Mouse (Mus musculus): ENCODE measurements around the gene Rapgef4. TPM values are rescaled to one million over a fixed set of nuclear protein-coding genes. Genes with fewer than 3 reads are reported as not detected.
A peak's percentile ranks its signal among the peaks of the same experiment; 100 is the strongest.
"Not testable (repeated sequence)": the region's sequence is repeated elsewhere in the genome, so short reads cannot be mapped to it uniquely, and the experiment has no call there.

Rapgef4 gene
- total RNA-seq, 2 experiments from 2014 or later = 11.1 to 13.6 TPM

DNA sequence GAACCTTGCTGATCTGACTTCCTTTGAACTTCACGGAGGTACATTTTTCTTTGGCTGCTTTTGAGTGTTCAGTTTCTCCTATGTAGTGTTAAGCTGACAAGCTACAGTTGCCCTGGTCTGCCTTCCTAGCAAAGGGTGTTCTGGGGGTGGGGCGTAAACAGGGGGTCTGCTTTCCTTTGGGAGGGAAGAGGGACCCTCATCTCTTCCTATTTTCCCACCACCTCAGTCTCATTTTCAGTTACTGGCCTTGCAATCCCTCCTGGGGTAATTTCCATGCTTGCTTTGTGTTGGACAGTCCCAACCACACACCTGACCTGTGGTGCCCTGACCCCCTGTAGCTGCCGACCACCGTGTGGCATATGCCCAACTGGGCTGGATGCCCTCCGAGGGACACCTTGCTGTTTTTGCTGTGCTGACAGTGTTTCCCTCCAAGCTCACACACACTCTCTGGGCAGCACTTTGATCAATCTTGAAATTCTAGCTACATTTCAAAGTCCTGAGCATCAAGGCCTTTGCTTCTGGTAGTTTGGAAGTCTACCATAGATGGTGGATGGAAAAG lies 48.6 kb downstream of the Rapgef4 start:
- no peak for DNase-seq

DNA sequence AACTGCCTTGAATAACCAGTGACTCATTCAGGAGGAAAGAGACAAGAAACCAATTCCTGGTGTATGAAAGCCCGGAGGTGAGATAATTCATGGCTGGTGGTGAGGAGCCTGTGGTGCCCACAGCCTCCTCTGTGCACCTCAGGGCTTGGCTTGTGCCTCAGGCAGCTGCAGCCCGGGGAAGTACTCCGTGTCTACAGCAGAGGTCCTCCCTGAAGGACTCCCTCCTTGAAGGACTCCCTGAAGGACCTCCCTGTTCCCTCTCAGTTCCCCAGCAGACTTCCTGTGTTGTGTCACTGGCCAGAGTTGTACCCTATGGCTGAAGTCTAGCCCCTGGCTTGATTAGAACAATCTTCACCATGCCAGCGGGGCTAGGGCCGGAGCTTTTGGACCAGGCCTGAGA lies 50.7 kb downstream of the Rapgef4 start:
- no peak for DNase-seq

DNA sequence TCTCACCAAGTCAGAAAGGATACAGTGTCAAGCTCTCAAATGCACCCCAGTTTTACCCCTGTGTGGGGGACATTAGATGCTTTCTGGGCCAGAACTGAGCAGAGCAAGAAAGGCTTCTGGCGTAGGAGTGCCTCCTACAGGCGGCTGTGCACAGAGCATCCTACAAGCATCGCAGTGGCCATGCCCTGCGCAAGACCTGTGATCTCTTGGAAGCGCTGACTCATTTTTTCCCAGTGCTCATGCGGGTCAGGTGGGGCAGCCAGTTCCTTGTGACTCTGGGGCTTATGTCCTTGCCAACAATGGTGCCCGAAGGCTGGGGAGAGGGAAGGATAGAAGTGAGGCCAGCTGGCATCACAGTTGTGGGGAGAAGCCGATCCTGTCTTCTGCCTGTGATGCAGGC lies 54.6 kb downstream of the Rapgef4 start:
- DNase-seq = peak; percentile 66

DNA sequence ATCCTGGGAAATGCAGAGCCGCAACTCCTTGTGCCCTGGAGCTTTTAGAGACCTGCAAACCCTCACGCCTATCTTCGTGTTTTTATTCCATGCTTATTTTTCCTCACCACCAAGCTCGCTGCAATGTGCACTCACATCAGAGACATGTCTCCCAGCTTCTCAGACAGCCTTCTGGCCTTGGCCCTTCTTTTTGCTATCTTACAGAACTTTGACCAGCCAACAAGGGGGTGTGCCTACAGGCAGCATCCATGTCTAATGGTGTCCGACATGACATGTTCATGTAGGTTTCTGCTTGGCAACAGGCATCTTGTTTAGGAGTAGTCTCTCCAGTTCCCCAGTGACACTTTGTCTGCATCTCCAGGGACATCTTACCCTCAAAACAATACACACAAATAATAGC lies 56.3 kb downstream of the Rapgef4 start:
- no peak for DNase-seq

DNA sequence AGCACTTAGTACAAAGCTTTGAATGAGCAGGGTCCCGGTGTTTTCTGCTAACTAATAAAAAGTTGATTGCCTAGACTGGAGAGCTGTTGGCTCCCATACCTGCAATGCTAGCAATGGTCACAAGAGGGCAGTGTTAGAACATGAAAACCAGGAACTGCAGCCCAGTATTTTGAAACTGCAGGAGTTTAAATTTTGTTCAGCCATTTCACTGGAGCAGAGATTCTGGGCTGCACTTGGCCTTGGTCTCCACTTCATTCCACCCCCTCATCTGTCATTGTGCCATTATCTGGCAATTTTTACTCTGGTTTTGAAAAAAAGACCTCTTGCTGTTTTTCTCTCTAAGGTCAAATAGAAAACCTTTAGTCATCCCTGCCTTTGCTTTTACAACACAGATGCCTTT lies 57.2 kb downstream of the Rapgef4 start:
- DNase-seq = peak; percentile 93

DNA sequence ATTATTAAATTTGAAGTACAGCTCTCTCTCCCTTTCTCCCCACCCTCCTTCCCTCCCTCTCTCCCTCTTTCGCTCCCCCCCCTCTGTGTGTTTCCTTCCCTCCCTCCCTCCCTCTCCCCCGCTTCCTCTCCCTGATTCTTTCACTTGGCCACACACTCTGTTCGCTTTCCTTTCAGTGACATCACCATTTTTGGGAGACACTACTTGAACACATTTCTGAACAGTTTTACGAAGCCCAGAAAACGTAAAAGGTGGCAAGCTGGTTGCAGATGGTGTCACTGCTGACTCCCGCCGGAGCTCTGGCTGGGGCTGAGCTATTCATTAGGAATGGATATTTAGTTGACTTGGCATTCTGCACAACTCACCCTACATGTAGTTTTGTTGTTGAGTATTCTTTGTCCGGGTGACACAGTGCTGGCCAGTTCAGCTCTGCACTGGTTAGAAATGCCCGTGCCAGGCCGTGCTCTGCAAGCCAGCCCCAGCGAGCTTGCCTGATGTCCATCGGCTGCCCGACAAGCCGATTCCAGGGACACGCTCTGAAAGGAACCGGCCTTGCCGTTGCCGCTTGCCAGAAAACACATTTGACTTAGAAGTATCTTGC lies 57.7 kb downstream of the Rapgef4 start:
- DNase-seq = peak; percentile 38

DNA sequence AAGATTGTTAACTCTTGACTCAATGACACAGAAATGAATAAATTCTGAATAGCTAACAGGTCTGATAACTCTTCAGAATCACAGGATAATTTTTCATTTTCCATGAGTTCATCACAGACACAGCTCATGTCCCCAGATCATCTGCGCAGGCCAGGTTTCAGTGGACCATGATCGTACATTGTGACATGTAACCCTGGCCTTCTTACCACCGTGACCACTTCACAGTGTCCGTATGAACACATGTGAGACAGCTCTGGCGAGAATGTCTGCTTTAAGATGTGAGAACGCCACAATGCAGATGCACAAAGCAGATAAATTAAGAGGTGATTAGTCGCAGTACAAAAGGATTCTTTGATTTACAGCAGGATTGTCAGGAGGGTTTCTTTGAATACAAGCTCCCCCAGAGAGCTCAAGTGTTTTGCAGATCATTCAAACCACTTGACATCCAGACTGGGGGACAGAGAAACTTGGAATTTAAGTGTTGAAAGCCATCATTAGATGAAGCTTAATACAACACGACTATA lies 58.5 kb downstream of the Rapgef4 start:
- no peak for DNase-seq

DNA sequence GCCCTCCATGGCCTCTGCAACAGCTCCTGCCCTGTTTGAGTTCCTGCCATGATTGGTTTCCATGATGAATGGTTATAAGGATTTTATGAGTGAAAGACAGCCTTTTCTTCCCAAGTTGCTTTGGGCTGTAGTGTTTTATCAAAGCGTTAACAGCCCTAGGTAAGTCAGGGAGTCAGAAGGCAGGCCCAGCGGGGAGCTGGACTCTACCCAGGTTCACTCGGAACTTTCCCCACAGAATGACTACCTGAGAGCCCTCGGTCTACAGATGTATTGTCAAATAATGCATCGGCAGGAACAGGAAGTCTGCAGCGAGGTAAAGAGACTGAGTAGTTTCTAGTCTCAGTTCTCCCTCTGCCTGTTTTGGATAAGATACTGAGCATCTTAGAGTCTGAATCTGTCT lies 60.0 kb downstream of the Rapgef4 start:
- no peak for DNase-seq

DNA sequence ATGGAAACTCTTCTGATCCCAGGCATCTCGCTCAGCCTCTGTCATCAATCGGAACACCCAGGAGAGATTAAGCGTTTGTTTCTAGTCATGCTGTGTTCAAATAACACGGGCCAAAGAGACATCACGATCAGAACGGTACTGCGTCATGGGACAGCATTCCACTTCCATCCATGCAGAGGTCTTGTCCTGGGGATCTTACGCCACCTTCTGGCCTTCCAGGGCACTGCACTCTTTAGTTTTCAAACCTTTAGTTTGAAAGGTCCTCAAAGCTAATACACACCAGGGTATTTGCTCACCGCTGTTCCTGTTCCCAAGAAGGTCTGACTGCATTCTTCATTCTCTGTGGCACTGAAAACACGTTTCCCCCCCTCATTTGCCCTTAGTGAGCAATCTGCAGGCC lies 61.1 kb downstream of the Rapgef4 start:
- DNase-seq = no peak

DNA sequence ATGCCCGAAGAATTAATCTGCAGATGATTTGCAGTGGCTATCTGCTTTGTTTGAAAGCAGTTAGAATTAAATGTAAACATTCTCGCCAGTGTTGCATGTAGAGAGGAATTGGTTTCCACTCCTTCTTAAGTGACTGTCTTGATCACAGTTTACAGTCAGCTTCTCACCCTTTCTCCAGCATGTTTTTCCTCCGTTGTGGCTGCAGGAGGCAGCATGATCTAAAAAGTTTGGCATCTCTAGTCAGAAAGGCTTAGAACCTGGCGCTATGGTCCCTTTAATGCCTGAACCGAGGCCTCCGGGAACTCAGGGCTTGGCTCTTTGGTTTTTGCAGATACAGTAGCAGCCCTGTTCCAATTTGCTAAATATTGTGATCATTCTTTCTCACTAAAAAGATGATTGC lies 63.2 kb downstream of the Rapgef4 start:
- DNase-seq = peak; percentile 35

DNA sequence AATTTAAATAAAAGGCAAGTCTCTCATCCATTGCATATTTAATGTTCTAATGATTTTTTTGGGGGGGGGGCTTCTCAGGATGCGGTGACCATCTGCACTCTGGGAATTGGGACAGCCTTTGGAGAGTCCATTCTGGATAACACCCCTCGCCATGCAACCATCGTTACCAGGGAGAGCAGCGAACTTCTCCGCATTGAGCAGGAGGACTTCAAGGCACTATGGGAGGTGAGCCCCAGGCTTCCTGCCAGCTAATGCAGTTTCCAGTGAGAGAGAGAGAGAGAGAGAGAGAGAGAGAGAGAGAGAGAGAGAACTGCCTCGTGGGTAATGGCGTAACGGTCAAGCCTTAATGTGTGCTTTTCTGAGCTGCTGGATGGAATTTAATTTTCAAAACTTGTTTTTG lies 64.0 kb downstream of the Rapgef4 start:
- no peak for DNase-seq

DNA sequence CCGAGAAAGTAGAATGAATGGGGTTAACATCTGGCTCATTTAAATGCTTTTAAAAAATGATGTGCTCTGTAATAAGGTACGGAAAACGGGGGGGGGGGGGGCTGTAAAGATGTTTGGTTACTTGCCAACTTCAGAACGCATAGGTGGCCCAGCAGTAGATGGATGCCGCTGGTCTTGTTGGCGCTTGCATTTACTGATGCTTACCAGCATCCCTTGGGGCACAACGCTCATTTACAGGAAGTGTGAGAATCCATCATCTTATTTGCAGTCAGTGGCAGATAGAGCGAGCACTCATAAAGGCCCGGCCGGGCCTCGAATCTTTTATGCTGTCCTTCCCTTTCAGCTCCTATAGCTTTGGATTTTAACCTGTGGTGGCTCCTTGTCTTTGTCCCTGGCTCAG lies 64.6 kb downstream of the Rapgef4 start:
- DNase-seq = no peak

DNA sequence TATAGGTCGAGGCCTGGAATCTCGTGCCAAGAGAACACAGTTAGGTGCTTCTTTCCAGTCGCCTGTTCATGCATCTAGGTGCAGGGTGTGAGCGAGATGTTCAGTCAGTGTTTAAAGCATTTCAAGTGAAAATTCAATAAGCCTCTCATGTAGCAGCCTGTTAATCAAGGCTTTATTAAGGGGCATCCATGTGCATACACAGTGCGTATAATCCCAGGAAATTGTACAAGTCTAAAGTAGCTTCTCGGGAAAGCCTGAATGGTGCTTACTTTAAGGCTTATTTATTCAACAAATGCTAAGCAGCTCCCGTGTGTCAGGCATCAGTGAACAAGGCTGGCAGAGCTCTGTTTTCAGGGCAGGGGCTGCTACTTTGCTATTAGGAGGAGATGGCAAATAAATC lies 69.4 kb downstream of the Rapgef4 start:
- no peak for DNase-seq

DNA sequence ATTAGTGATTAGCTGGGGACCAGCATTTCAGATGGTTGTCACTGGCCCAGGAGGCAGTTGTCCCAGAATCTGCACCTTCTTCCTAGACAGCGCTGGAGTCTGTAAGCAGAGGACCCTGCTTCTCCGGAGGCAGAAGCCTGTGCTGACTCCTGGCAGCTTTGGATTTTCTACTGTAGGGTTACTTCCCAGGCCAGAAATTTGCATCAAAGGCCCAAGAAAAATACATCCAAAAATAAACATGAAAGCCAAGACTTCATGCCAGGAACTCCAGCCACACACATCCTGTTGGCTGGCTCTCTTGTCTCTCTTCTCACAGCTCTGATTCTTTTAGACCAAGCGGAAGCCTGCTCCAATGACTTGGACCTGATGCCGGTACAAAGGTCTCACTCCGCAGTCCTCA lies 73.2 kb downstream of the Rapgef4 start:
- DNase-seq = peak; percentile 42

DNA sequence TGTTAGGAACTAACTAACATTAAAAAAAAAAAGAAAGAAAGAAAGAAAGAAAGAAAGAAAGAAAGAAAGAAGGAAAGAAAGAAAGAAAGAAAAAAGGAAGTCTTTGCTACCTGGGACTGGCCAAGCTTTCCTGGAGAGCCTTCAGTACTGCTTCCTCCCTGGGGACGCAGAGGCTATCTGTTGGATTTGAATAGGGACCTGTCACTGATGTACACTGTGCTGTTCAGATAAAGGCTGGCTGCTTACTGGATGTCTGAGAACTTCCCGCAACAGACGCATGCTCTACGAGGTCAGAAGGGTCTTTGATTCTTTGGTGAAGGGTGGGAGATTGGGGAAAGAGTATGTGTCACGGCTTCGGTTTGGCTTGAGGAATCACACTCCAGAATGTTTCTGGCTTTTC lies 73.7 kb downstream of the Rapgef4 start:
- no peak for DNase-seq

DNA sequence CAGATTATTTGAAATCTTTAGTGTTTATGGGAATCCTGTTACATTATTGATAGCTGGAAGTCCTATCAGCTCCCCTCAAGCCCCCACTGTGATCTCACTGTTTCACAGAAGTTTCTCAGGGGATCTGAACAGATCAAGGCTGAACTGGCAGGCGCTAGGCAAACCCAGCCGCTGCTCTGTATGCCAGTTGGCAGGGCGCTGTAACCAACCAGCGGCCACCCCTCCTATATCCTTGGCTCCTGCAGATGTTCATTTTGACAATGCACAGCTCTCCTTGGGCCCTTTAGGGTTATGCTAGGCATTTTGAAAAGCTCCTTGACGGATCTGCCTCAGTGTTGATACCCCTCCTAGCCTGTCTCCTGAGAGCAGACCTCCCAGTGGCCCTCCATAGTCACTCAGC lies 74.4 kb downstream of the Rapgef4 start:
- no peak for DNase-seq

DNA sequence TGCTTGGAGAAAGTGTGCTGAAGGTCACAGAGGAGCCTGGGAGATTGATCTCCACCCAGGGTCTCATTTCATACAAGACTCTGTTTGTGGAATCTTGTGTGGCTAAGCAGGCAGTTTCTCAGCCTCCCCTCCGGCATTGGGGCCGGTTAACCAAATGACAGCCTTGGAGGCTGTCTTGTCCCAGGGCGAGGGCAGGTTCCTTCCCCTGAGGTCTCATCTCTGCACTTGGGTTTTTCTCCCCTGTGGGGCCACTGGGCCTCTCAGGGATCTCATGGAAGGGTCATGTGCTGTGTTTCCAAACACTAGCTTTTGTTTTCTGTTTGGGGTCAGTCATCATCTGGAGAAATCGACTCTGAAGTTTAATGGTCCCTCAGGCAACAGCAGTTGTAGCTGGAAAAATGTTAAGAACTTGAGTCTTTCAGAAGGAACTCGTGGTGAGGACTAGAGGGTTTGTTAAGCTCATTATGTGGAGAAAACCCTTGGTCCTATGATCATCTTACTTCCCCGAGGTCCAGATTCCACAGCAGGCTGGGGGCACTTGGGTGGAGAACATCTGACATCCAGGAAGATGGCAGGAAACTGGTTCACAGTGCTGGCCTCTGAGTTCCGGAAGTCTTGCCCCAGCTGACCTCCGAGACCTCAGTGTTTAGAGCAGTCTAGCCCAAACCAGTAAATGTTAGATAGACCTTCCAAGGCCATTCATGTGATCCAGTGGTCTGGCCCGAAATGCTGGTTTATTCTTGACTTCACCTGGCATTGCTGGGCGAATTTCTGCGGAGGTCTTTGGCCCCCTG lies 75.2 kb downstream of the Rapgef4 start:
- DNase-seq = no peak

DNA sequence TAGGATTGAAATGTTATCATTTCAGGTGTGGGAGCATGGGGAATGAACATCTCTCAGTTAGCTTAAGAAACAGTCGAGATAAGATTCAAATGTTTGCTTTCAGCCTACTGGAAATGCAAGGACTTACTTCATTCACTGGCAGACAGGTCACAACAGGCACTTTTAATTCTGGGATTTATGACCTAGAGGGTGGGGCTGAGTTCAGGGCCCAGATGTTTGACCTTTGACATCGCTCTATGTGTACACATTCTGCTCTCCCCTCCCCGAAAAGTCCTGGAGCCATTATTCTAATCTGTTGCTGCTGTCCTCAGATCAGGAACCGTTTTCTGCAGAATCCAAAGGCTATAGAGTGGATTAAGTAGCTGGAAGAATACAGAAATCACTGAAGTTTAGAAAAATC lies 81.9 kb downstream of the Rapgef4 start:
- DNase-seq = no peak

DNA sequence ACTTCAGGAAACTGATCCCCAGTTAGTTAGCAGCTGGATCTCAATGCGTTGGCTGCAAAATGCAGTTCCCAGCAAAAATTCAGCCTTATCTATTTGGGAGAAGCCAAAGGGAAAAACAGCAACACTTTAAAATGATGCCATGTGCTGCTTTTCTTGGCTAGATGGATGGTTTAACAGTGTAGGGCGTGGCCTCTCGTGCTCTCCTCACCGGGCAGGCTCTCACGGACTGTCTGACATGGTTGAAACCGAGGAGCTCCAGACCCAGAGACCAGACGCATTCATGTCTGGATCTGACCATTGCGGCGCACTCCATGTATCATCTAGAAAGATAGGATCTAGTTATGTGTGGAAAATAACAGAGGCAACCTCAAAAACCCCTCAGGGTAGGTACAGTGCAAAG lies 87.5 kb downstream of the Rapgef4 start:
- DNase-seq = no peak

DNA sequence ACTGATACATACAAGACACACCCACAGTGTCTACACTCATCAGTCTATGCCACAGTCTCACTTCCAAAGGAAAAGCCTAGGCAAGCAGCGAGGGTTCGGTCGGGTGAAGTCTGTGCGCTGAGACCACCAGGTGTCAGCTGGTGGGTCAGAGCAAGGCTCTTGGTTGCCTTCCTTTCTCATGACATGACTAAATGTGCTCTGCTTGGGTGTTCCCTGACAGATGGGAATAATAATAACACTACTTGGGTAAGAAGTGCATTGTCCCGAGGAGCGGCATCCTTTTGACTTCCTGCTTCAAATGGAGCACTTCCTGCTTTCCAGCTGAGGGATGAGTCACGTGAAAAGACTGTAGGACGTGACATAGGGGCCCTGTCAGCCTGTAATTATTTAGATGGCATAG lies 89.0 kb downstream of the Rapgef4 start:
- peak; percentile 17 for DNase-seq

DNA sequence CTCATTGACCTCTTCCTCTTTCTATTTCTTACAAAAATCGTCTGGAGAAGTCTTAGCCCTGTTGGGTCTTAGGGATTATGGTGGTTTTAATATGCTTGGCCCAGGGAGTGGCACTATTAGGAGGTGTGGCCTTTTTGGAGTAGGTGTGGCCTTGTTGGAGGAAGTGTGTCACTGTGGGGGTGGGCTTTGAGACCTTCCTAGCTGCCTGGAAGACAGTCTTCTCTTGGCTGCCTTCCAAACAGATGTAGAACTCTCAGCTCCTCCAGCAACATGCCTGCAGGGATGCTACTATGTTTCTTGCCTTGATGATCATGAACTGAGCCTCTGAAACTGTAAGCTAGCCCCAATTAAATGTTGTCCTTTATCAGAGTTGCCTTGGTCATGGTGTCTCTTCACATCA lies 92.1 kb downstream of the Rapgef4 start:
- DNase-seq = not testable (repeated sequence)

DNA sequence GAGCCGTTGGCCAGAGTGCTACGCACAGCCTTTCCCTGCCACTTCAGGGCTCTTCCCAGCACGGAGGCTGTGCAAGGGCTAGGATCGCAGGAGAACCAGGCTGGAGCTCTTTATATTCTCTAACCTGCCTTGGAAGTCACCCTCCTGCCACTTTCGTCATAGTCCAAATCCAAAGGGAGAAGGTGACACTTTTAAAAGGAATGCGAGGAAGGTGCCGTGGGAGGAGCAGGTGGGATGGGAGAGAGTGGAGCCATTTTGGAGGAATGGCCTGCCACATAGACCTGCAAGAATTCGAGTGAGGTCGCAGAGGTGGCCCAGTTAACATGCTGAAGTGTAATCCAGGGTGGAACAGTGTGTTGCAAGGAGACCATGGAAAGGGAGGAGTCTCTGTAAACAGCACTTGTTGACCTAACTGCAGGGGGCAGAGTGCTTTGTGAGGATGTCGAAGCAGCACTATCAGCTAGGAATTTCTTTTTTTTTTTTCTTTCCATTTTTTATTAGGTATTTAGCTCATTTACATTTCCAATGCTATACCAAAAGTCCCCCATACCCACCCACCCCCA lies 94.0 kb downstream of the Rapgef4 start:
- DNase-seq = no peak

DNA sequence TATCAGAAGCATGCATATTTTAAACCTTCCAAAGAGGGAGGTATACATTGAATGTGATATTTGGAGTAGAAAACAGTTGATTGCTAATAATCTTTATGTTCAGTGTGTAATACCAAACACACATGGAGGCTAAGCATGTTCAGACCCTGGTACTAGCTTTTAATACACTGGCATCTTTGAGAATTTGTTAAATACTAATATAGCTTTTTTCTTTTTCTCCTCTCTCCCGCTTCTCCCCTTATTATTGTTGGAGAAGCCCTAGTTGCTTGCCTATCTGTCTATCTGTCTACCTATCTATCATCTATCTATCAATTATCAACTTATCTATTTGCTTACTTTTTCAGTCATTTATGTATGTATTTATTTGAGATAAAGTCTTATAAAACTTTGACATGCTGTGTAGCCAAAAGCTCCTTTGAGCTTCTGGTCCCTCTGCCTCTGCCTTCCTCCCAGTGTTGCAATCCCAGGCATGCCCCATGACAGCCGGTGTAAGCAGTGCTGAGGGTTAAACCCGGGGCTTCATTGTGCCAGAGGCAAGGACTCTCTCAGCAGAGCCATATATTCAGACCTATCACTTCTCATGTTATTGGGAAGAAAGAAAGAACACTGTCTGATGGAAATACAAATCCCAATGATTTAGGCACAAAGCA lies 96.6 kb downstream of the Rapgef4 start:
- no peak for DNase-seq
